Mouse (Mus musculus): ENCODE measurements around the gene Plaur.

GRCm38 (mm10) chr7:24441785-24442184, 20.5 kb upstream of the Plaur start:
- no peak for TF ChIP-seq FLI1 (IDR thresholded peaks at IDR 0.05; ENCODE audit: low read length)
- no peak for TF ChIP-seq GATA1 (IDR thresholded peaks at IDR 0.05; ENCODE audit: borderline replicate concordance, low read length)
